Mouse (Mus musculus) stomach, embryonic 14.5 days (tissue): Measurements from ENCODE around the gene Pygo2. TPM values are rescaled to one million over a fixed set of nuclear protein-coding genes. Genes with fewer than 3 reads are reported as not detected.

Source experiments
- ATAC-seq: fragments of 200-750 bp; cut with Nextera tagmentation; 2 replicates; pipeline ENCODE4 v1.8.0; 2017; ENCODE audit warnings: low read depth, moderate TSS enrichment; ENCODE audit not compliant: insufficient number of reproducible peaks, insufficient read depth, low FRiP score
- H3K27ac ChIP-seq: fragments of 300-500 bp; sonication (generic); 2 replicates; pipeline ENCODE4 v1.5.1; 2014; ENCODE audit warnings: mild to moderate bottlenecking, low read length, moderate library complexity, mixed read lengths
- H3K27me3 ChIP-seq: fragments of 300-500 bp; sonication (generic); 2 replicates; pipeline ENCODE4 v1.6.1; 2014; ENCODE audit warnings: low read length, control low read depth, mixed read lengths; ENCODE audit not compliant: control insufficient read depth, insufficient read depth
- H3K36me3 ChIP-seq: fragments of 300-500 bp; sonication (generic); 2 replicates; pipeline ENCODE4 v1.6.1; 2014; ENCODE audit warnings: mild to moderate bottlenecking, control low read depth, low read length, moderate library complexity, mixed read lengths; ENCODE audit not compliant: control insufficient read depth, insufficient read depth
- H3K4me1 ChIP-seq: fragments of 300-500 bp; sonication (generic); 2 replicates; pipeline ENCODE4 v1.6.1; 2014; ENCODE audit warnings: low read length, control low read depth, mixed read lengths; ENCODE audit not compliant: control insufficient read depth, insufficient read depth
- H3K4me2 ChIP-seq: fragments of 300-500 bp; sonication (generic); replicated peaks from 2 replicates; pipeline ENCODE4 v1.6.1; 2014; ENCODE audit warnings: low read depth, low read length, control low read depth
- H3K4me3 ChIP-seq: fragments of 300-500 bp; sonication (generic); 2 replicates; pipeline ENCODE4 v1.5.1; 2014; ENCODE audit warnings: low read depth, low read length, control low read depth
- H3K9ac ChIP-seq: fragments of 300-500 bp; sonication (generic); replicated peaks from 2 replicates; pipeline ENCODE4 v1.6.1; 2014; ENCODE audit warnings: low read depth, mild to moderate bottlenecking, control low read depth, low read length, moderate library complexity, mixed read lengths
- H3K9me3 ChIP-seq: fragments of 300-500 bp; sonication (generic); 2 replicates; pipeline ENCODE4 v1.6.1; 2016; ENCODE audit warnings: low read depth, low read length, control low read depth; ENCODE audit not compliant: control insufficient read depth
- WGBS: fragments of 180-500 bp; shearing (Covaris S2); extraction: QIAGEN DNeasy Blood & Tissue Kit; methylation state at CpG from one replicate; pipeline ENCODE4 v1.1.7; 2014; 5-methylcytosine and 5-hydroxymethylcytosine counted together
- polyA plus RNA-seq: library from polyadenylated mRNA; unstranded; fragments of >200 nt; fragmentation: Nextera tagmentation; extraction: Ambion mirVana; gene quantifications from 2 replicates; pipeline ENCODE4 v1.2.1, GENCODE M21; 2014

The Pygo2 gene
- polyA plus RNA-seq, 1 experiment from 2014 or later = 39.7 TPM

GRCm38 (mm10) chr3:89432606-89433005 lies 2.6 kb downstream of the Pygo2 start:
- H3K9me3 ChIP-seq = no peaks in the 10 kb centered on the region
- H3K4me2 ChIP-seq = no peak overlapping the region
- 86% methylated on average over 8 of the region's 8 CpGs for WGBS
- no peak overlapping the region for H3K27ac ChIP-seq
- H3K4me3 ChIP-seq = no peak overlapping the region
- peaks cover 11% of the 10 kb centered on the region for H3K4me1 ChIP-seq
- H3K9ac ChIP-seq = no peak overlapping the region
- no peak for ATAC-seq
- H3K36me3 ChIP-seq = peaks cover 31% of the 10 kb centered on the region
- H3K27me3 ChIP-seq = no peaks in the 10 kb centered on the region

- peaks cover 24% of the 10 kb centered on the region; the same call in 1 of the 2 replicates for H3K36me3 ChIP-seq
- ATAC-seq = no peak
- no peak overlapping the region for H3K27ac ChIP-seq
- H3K4me1 ChIP-seq = peaks cover 11% of the 10 kb centered on the region
- no peak overlapping the region for H3K4me3 ChIP-seq
- H3K9me3 ChIP-seq = no peaks in the 10 kb centered on the region
- no peaks in the 10 kb centered on the region for H3K27me3 ChIP-seq
- no peak overlapping the region for H3K9ac ChIP-seq
- no peak overlapping the region for H3K4me2 ChIP-seq
- WGBS = 78% methylated on average over 11 of the region's 11 CpGs
Measured at GRCm38 (mm10) chr3:89434532-89434931, 4.5 kb downstream of the Pygo2 start.

DNA sequence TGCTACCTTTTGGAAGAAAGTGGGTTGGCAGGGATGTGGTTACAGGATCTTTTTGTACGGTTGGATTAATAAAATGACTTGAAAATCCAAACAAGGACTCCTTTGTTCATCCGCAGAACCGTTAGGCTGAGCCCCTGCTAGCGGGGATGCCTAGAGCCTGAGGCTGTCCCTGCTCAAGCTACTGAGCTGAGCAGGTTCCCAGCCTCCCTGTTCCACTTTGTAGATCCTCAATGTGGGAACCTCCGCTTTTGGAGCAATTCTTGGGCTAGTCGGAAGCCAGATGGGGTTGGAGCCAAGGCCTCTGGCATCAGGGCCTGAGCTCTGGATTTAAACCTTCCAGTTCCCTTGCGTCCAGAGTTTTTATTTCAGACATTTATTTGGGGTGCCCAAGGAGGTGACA lies 5.0 kb downstream of the Pygo2 start:
- H3K36me3 ChIP-seq = peaks cover 24% of the 10 kb centered on the region; the same call in 1 of the 2 replicates
- no peak overlapping the region for H3K9ac ChIP-seq
- H3K4me1 ChIP-seq = peaks cover 11% of the 10 kb centered on the region
- no peak overlapping the region for H3K4me2 ChIP-seq
- H3K9me3 ChIP-seq = no peaks in the 10 kb centered on the region
- WGBS = 73% methylated on average over 7 of the region's 7 CpGs
- no peaks in the 10 kb centered on the region for H3K27me3 ChIP-seq
- H3K4me3 ChIP-seq = no peak overlapping the region
- no peak overlapping the region for H3K27ac ChIP-seq
- ATAC-seq = no peak

GRCm38 (mm10) chr3:89436176-89437113 lies 6.4 kb downstream of the Pygo2 start, which contains the start of gene Pbxip1:
Pbxip1 (plus strand) TSS chr3:89436706.
- peak within 1 kb of the TSS; percentile 59; the same call in 1 of the 2 replicates for H3K27ac ChIP-seq
- 5% methylated on average over 16 of the region's 16 CpGs for WGBS
- peaks cover 24% of the 10 kb centered on the region; the same call in 1 of the 2 replicates for H3K36me3 ChIP-seq
- H3K9me3 ChIP-seq = no peaks in the 10 kb centered on the region
- peak; percentile 86 for ATAC-seq
- H3K9ac ChIP-seq = peak within 1 kb of the TSS; percentile 37
- peak within 1 kb of the TSS; percentile 43 for H3K4me3 ChIP-seq
- no peaks in the 10 kb centered on the region for H3K27me3 ChIP-seq
- H3K4me2 ChIP-seq = peak within 1 kb of the TSS; percentile 55
- H3K4me1 ChIP-seq = peaks cover 6% of the 10 kb centered on the region

GRCm38 (mm10) chr3:89437269-89437668 lies 7.3 kb downstream of the Pygo2 start:
- peak; percentile 33; the same call in 1 of the 2 replicates for ATAC-seq

DNA sequence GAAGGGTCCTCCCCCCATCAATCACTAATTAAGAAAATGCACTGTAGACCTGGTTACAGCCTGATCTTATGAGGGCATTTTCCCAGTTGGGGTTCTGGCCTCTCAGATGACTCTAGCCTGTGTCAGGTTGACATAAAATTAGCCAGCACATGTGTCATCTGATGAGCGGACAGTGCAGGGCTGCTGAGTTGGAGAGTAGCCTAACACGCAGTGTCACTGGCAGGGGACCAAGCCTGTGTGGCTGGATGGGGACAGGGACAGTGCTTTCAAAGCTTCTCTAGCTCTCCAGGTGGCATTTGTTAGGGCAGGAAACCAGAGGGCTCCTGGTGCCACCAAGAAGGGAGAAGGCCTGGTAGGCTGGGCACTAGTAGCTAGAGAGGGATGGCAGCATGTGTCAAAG lies 10.7 kb downstream of the Pygo2 start:
- Histone ChIP-seq H3K4me2 (no peak overlapping the region), H3K27ac (no peak overlapping the region), H3K4me3 (no peak overlapping the region), H3K9me3 (no peaks in the 10 kb centered on the region), H3K27me3 (no peaks in the 10 kb centered on the region), H3K4me1 (0 out of 2 replicates have a peak, but pooled peaks cover 5% of the 10 kb centered on the region), H3K9ac (no peak overlapping the region), H3K36me3 (no peaks in the 10 kb centered on the region; the same call in 1 of the 2 replicates)
- WGBS = 96% methylated on average over 2 of the region's 2 CpGs
- ATAC-seq = no peak

More at GRCm38 (mm10) chr3:89437269-89437668, 7.3 kb downstream of the Pygo2 start:
- Histone ChIP-seq H3K9me3 (no peaks in the 10 kb centered on the region), H3K4me1 (0 out of 2 replicates have a peak, but pooled peaks cover 5% of the 10 kb centered on the region), H3K27me3 (no peaks in the 10 kb centered on the region), H3K9ac (peak overlapping the region; percentile 37), H3K36me3 (peaks cover 20% of the 10 kb centered on the region; the same call in 1 of the 2 replicates), H3K4me3 (peak overlapping the region; percentile 43), H3K27ac (peak overlapping the region; percentile 59; the same call in 1 of the 2 replicates), H3K4me2 (peak overlapping the region; percentile 55)
- 29% methylated on average over 5 of the region's 5 CpGs for WGBS

- Histone ChIP-seq H3K36me3 (peaks cover 14% of the 10 kb centered on the region; the same call in 1 of the 2 replicates), H3K4me3 (no peak overlapping the region), H3K4me1 (peaks cover 3% of the 10 kb centered on the region; the same call in 1 of the 2 replicates), H3K9me3 (no peaks in the 10 kb centered on the region), H3K9ac (no peak overlapping the region), H3K27me3 (no peaks in the 10 kb centered on the region), H3K27ac (no peak overlapping the region), H3K4me2 (no peak overlapping the region)
- 64% methylated on average over 13 of the region's 13 CpGs for WGBS
- peak; percentile 57; the same call in 1 of the 2 replicates for ATAC-seq
Measured at GRCm38 (mm10) chr3:89448720-89449537, 18.9 kb downstream of the Pygo2 start.

DNA sequence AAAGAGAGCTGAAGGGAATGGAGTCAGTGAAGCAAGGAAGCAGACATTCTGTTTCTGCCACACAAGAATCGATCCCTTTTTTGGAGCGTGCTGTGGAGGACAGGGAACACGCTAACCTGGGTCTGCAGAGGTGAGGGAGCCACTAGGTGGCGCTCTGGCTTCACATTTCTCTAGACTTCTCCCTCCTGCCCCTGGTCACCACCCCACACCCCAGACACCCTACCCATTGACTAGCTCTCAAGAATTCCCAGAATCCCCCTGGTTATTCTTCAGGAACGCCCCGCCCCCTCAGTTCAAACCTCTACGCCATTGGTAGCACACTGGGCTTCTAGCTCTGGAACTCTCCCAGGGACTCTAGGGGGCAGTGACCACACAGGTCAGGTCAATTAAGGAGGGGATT lies 19.5 kb downstream of the Pygo2 start:
- H3K9ac ChIP-seq = no peak overlapping the region
- no peak overlapping the region for H3K27ac ChIP-seq
- peaks cover 3% of the 10 kb centered on the region; the same call in 1 of the 2 replicates for H3K4me1 ChIP-seq
- 45% methylated on average over 7 of the region's 7 CpGs for WGBS
- no peak overlapping the region for H3K4me3 ChIP-seq
- peaks cover 14% of the 10 kb centered on the region; the same call in 1 of the 2 replicates for H3K36me3 ChIP-seq
- H3K4me2 ChIP-seq = no peak overlapping the region
- no peaks in the 10 kb centered on the region for H3K9me3 ChIP-seq
- peak; percentile 33; the same call in 1 of the 2 replicates for ATAC-seq
- no peaks in the 10 kb centered on the region for H3K27me3 ChIP-seq
